Mouse (Mus musculus) urinary bladder, postnatal 36 days (tissue): ENCODE data around the gene Plcxd1.
A peak's percentile ranks its signal among the peaks of the same experiment; 100 is the strongest.
"Not testable (repeated sequence)": the region's sequence is repeated elsewhere in the genome, so short reads cannot be mapped to it uniquely, and the experiment has no call there.

Source experiments
- DNase-seq, 2 experiments: peaks; one replicate each; pipeline ENCODE4 v3.0.0; 2022; ENCODE audit warnings: low spot score in 2 of 2, mixed read lengths in 1 of 2

The Plcxd1 gene

GRCm38 (mm10) chr5:110106901-110107564 is 7.3 kb downstream of the Plcxd1 start:
- DNase-seq: no peak

GRCm38 (mm10) chr5:110107581-110108304 is 8.0 kb downstream of the Plcxd1 start, which contains the start of gene Gtpbp6:
Gene Gtpbp6, minus strand, starts transcription at chr5:110108197.
- DNase-seq: peak; percentile 92 to 96

GRCm38 (mm10) chr5:110108305-110108628 is 8.5 kb downstream of the Plcxd1 start:
- no peak for DNase-seq

GRCm38 (mm10) chr5:110109991-110110441 is 10.2 kb downstream of the Plcxd1 start, which contains the start of gene Zfp605:
Gene Zfp605, plus strand, starts transcription at chr5:110110092.
- DNase-seq: peak; percentile 80 to 84

GRCm38 (mm10) chr5:110122380-110122779 is 22.6 kb downstream of the Plcxd1 start:
- DNase-seq: not testable (repeated sequence)

GRCm38 (mm10) chr5:110135293-110136086 is 35.7 kb downstream of the Plcxd1 start, which contains the start of gene Chfr:
Gene Chfr, plus strand, starts transcription at chr5:110135842.
- peak; percentile 98 to 99 for DNase-seq

GRCm38 (mm10) chr5:110136087-110136464 is 36.3 kb downstream of the Plcxd1 start:
- DNase-seq: no peak

GRCm38 (mm10) chr5:110137816-110138215 is 38.0 kb downstream of the Plcxd1 start:
- no peak for DNase-seq

GRCm38 (mm10) chr5:110139325-110139724 is 39.6 kb downstream of the Plcxd1 start:
- no peak for DNase-seq

GRCm38 (mm10) chr5:110140424-110140823 is 40.7 kb downstream of the Plcxd1 start:
- DNase-seq: no peak

GRCm38 (mm10) chr5:110142309-110142708 is 42.5 kb downstream of the Plcxd1 start:
- peak in 1 of 2 experiments; percentile 8 for DNase-seq

- no peak for DNase-seq
Measured at GRCm38 (mm10) chr5:110143007-110143406, 43.2 kb downstream of the Plcxd1 start.
